Mouse (Mus musculus) fibroblast of lung, adult 2 months (primary cell): ENCODE results near the gene Dpf1.

ENCODE experiments used
- DNase-seq: peaks from one replicate; pipeline ENCODE4 v3.0.0-alpha.2; 2011; ENCODE audit warnings: low read depth

Dpf1 gene

DNA sequence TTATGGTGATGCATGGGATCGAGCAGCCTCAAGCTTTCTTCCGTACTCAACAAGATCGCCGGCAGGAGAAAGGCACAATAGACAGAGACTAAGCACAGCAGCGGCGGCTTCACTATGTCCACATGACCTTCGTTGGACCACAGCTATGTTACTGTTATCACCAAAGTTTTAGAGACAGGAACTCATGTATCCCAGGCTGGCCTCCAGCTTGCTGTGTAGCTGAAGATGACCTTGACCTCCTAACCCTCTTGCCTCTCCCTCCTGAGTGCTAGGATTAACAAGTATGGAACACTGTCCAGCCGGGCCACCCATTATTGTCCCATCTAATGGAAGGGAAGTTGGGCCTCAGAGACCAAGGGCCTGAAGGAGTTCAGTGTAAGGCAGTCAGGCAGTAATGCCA is 37.1 kb downstream of the Dpf1 start:
- no peak for DNase-seq

DNA sequence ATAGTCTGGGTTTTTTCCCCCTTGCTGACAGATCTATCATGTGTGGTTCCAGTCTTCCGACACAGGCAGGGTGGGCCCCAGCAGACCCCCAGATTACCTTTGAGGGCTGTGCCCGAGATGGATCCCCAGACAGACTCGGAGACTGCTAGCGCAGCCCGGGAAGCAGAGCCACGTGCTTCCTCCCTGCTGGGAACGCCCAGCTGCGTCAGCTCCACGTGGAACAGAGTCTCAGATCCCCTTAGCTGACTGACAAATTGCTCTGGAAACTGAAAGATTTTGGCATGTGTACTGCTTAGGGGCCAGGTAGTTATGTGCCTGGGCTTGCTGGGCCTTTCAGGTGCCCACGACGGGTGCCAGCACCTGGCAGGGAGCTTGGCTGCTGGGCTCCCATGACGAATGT is 38.0 kb downstream of the Dpf1 start:
- DNase-seq, result no peak

DNA sequence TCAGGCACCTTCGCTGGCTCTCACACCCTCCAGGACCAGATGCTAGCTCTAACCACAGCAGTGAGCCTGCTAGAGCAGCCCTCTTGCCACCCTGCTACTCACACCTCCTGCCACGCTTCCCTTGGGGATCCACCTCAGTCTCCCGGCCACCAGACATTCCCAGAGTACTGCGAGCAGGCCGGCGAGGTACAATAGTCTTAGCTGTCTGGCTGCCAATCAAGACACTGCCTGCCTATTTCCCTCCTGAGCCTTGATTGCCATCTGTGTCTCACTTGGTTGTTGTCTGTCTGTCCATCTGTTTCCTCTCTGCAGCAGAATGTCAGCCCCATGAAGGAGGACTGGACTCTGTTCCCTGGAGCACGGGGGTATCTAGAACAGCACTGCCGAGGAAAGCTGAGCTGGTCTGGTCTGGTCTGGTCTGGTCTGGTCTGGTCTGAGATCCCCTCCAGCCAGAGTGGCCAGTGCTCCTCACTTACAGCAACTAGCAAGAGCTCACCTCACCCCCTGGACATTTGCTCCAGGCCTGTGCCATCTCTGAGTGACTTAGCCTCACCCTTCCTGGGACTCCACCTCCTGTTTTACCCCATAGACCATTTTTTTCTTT is 38.8 kb downstream of the Dpf1 start:
- no peak for DNase-seq

DNA sequence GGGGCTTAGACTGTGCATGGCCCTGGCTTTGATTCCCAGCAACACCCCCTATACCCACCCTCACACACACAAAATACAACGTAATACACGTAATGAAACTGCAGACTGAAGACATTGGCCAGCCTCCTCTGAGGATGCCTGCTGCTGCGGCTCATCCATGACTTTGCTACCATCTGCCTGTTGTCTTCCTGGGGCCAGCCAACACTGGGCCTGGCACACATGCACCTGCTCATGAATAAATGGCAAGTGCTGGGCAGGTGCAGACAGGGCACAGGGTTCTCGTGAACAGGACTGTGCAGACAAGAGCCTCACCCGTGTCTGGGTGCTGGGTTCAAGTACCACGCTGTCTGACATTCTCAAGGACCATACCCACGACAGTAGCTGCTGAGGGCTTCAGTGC is 40.0 kb downstream of the Dpf1 start:
- DNase-seq, result no peak

DNA sequence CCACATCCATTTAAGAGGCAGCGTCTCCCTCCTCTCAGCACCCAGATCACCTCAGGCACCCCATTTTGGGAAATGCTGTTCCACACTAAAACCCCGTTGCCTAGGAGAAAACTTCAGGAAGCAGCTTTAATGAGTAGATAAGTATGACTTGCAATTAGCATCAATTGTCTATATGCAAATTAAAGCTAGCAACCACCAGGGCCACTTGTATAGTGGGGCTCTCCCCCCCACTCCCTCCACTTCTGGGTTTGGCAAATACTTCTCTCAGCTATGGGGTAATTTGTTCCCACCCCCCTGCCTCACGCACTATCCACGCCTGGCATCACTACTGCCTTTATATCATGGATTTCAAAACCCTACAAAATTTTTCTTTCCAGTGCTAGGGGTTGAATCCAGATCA is 41.8 kb downstream of the Dpf1 start:
- no peak for DNase-seq

DNA sequence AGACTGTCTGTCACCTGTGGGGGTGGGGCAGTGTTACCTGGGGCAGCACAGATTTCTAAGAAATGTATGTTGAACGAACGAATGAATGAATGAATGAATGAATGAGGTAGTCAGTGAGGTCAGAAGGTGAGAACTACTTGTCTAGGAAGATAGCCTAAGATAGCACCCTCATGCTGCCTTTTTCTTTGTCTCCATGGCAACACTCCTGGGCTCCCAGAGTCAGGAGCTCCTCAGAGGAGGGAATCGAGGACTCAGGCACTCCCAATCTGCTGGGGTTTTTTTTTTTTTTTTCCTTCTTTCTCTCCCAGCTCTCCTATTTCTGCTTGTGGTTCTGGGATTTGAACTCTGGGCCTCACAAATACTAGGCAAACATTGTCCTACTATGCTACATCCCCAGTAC is 42.5 kb downstream of the Dpf1 start:
- DNase-seq, result no peak

DNA sequence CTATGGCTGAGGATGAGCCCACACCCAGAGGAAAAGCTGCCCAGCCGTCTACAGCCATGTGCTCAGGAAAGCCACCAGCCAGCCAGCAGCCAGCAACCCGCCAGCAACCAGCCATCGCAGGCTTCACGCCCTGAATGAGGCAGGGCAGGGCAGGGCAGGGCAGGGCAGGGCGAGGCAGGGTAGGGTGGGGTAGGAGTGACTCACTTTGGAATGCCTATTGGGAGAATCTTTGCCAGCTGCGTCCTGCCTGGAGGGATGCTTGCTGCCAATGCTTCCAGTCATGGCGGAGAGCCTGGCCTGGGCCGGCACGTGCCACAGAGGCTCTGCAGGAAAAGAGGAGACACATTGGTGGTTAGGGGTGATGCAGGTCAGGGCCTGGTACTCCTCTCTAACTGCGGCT is 46.7 kb downstream of the Dpf1 start:
- no peak for DNase-seq

DNA sequence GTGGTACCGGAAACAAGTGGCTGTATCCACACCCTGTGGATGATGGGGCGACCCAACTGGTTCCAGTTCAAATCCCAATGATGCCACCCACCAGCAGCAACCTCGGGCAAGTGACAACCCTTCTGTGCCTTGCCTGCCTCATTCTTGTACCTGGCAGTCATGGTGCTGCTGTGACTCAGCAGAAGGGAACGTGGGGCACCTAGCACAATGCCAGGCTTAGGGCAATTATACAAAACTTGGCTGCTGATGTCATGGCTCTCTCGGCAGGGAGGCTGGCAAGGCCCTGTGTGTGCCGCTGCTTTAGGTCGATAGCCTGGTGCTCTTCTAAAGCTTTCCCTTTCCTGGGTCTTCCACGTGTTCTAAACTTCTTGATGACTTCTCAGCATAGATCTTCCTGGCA is 48.5 kb downstream of the Dpf1 start:
- no peak for DNase-seq

DNA sequence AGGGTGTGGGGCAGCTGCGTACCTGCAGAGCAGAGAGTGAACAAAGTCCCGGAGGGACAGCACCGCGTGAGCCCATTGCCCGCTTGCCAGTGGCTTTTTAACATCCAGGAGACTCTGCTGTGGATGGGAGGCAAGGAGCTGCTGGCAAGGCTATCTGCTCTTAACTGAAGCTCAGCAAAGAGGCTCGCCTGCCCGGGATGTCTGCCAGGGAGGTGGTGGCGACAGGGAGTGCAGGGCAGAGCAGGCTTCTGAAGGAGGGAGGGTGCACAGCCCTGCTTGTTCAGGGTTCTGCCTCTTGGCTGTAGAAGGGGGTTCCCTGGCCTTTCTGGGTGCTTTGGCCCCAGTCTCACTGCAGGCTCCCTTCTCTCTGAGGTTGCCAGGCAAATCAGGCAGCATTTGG is 50.4 kb downstream of the Dpf1 start:
- no peak for DNase-seq

DNA sequence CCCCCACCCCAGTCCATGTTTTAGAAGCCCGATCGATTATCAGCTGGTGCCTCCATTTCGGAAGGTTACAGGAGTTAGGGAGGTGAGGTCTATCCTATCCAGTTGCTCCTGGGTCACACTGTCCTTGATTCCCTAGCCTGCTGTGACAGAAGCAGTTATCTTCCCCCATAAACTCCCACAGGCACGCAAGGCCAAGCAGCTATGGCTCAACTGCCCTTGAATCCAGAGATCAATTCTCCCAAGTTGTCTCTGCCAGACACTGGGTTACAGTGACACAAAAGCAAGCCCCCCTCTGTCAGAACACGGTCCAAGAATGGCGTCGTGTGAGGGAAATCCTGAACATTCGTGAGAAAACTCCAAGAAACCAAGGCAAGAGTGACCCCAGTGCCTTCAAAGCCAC is 51.7 kb downstream of the Dpf1 start:
- DNase-seq, result no peak

DNA sequence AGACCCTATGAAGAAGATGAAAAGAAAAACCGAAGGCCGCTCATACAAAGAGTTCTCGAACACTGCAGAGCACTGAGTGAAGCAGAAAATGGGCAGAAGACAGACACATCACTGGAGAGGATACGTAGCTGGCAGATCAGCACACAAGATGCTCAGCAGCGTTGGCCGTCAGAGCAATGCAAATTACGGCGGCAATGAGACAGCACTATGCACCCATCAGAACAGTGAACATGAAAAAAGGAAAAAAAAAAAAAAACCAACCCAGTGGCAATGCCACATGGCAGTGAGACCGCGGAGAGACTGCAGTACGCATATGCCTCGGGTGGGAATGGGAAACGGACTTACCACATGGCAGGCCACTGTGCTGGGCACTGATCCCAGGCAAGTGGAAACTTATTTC is 57.7 kb downstream of the Dpf1 start:
- DNase-seq, result no peak

DNA sequence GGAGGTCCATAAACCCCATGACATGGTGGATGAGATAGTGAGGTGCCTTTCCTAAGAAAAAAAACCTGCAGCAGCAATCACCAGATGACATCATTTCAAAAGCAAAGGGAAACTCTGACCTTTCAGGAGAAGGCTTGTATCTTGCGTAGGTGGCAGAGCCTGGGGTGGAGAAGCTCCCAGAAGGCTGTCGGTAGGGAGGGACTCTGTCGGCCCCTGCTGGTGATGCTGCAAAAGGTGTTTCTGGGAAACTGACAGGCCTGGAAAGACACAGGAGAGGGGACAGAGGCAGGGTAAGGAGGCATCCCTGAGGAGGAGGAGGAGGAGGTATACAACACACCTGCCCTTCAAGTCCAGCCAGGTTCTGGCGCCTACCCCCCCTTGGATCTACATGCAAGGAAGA is 60.3 kb downstream of the Dpf1 start:
- DNase-seq, result no peak

DNA sequence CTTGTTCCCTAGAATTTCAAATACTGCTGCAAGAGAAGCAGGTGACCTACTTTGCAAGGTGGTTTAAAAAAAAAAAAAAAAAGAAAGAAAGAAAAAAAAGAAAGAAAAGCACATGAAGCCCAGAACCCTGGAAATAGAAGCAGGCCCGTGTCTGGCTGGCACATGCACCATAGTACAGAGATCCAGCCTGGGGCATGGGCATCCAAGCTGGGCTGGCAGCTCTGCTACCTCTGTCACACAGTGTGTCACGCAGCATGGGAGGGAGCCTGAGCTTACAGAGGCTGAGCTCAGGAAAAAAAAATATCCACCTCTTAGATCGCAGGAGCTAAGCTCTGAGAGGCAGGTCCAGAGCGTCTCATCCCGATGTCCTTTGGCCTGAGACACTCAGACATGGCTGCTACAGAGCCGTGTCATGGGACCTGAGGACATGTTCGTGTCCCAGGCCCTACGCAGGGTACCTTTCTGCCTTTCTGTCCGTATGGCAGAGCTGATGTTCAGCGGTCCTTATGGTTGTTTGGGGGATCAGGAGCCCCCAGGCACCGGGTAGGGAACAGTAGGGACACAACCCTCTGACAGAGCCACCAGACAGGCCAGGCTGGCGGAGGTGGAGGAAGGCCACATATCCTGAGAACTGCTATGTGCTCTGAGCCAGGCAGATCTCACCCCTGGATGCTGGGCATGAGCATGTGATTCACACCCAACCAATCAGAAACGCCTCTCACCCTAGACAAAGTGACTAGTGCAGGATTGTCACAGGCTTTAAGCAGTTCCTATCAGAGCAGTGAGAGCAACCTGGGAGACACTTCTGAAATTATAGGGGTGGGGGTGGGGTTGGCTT is 63.6 kb downstream of the Dpf1 start:
- DNase-seq, result no peak
